Mouse (Mus musculus) embryo, embryonic 9.5 days (tissue): ENCODE data around the gene Ccdc106.
"Not testable (repeated sequence)": the region's sequence is repeated elsewhere in the genome, so short reads cannot be mapped to it uniquely, and the experiment has no call there.

ENCODE experiments used
- DNase-seq: peaks from one replicate; pipeline ENCODE4 v3.0.0-alpha.2; 2017; ENCODE audit errors: extremely low spot score

Ccdc106 gene

GRCm38 (mm10) chr7:5051193-5052192 lies 31.1 kb downstream of the Ccdc106 start, which contains the start of gene Zfp580:
Gene Zfp580 (plus strand): TSS chr7:5051538.
- DNase-seq = peak; percentile 87

- no peak for DNase-seq
These were observed 32.1 kb downstream of the Ccdc106 start for GRCm38 (mm10) chr7:5052438-5052837.

- DNase-seq = no peak
These were observed 32.6 kb downstream of the Ccdc106 start for GRCm38 (mm10) chr7:5052931-5053343.

GRCm38 (mm10) chr7:5053456-5054179 lies 33.3 kb downstream of the Ccdc106 start:
- DNase-seq = no peak

- no peak for DNase-seq
These were observed 36.4 kb downstream of the Ccdc106 start for GRCm38 (mm10) chr7:5056651-5057263.

GRCm38 (mm10) chr7:5057381-5057780 lies 37.0 kb downstream of the Ccdc106 start:
- no peak for DNase-seq

- DNase-seq = no peak
These were observed 37.5 kb downstream of the Ccdc106 start for GRCm38 (mm10) chr7:5057804-5058203.

GRCm38 (mm10) chr7:5058631-5059030 lies 38.3 kb downstream of the Ccdc106 start:
- no peak for DNase-seq

- no peak for DNase-seq
These were observed 39.1 kb downstream of the Ccdc106 start for GRCm38 (mm10) chr7:5059421-5059820.

GRCm38 (mm10) chr7:5060239-5060731 lies 39.9 kb downstream of the Ccdc106 start:
- peak; percentile 81 for DNase-seq

- peak; percentile 96 for DNase-seq
These were observed 40.8 kb downstream of the Ccdc106 start for GRCm38 (mm10) chr7:5060944-5061773.

GRCm38 (mm10) chr7:5061774-5062359 lies 41.5 kb downstream of the Ccdc106 start, which contains the start of gene U2af2:
Gene U2af2 (plus strand): TSS chr7:5062143.
- peak; percentile 95 for DNase-seq

- peak; percentile 88 for DNase-seq
These were observed 42.1 kb downstream of the Ccdc106 start for GRCm38 (mm10) chr7:5062360-5063001.

GRCm38 (mm10) chr7:5064886-5065285 lies 44.5 kb downstream of the Ccdc106 start:
- DNase-seq = no peak

GRCm38 (mm10) chr7:5073586-5073985 lies 53.2 kb downstream of the Ccdc106 start:
- no peak for DNase-seq

GRCm38 (mm10) chr7:5074984-5075383 lies 54.6 kb downstream of the Ccdc106 start:
- no peak for DNase-seq

GRCm38 (mm10) chr7:5076931-5077330 lies 56.6 kb downstream of the Ccdc106 start:
- DNase-seq = no peak

GRCm38 (mm10) chr7:5079365-5080009 lies 59.1 kb downstream of the Ccdc106 start:
- DNase-seq = not testable (repeated sequence)

- peak; percentile 95 for DNase-seq
These were observed 59.8 kb downstream of the Ccdc106 start, which contains the start of gene Epn1 for GRCm38 (mm10) chr7:5080010-5080751. Gene Epn1 (plus strand): TSS chr7:5080235.
